Mouse (Mus musculus): Measurements from ENCODE around the gene Nrgn. TPM values are rescaled to one million over a fixed set of nuclear protein-coding genes. Genes with fewer than 3 reads are reported as not detected.

Gene Nrgn
- polyA plus RNA-seq, 1 experiment from 2014 or later, result 1.3 TPM

DNA sequence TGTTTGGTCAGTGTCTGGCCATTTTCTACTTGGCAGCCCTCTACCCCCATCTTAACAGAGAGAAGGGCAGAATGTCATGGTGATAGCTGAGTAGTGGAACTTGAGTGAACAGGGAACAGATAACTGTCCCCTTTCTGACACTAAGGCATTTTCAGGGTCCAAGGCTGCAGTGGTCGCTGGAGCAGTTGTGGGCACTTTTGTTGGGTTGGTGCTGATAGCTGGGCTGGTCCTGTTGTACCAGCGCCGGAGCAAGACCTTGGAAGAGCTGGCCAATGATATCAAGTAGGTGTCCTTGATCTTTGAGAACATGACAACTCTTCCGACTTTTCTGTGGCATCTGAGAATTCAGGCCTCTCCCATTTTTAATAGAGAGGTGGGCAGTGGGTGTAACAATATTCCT lies 15.9 kb downstream of the Nrgn start:
- 83% methylated on average over 4 of the region's 4 CpGs for WGBS
- Histone ChIP-seq H3K4me1 (peaks cover 3% of the 10 kb centered on the region; the same call in 1 of the 2 replicates), H3K27ac (replicated peaks) (no peak overlapping the region), H3K9me3 (replicated peaks) (no peaks in the 10 kb centered on the region), H3K36me3 (no peaks in the 10 kb centered on the region), H3K4me3 (no peak overlapping the region), H3K27me3 (ENCODE audit: low read depth, poor library complexity, severe bottlenecking) (peaks cover 78% of the 10 kb centered on the region)
- no peak for DNase-seq (ENCODE audit: low spot score)

DNA sequence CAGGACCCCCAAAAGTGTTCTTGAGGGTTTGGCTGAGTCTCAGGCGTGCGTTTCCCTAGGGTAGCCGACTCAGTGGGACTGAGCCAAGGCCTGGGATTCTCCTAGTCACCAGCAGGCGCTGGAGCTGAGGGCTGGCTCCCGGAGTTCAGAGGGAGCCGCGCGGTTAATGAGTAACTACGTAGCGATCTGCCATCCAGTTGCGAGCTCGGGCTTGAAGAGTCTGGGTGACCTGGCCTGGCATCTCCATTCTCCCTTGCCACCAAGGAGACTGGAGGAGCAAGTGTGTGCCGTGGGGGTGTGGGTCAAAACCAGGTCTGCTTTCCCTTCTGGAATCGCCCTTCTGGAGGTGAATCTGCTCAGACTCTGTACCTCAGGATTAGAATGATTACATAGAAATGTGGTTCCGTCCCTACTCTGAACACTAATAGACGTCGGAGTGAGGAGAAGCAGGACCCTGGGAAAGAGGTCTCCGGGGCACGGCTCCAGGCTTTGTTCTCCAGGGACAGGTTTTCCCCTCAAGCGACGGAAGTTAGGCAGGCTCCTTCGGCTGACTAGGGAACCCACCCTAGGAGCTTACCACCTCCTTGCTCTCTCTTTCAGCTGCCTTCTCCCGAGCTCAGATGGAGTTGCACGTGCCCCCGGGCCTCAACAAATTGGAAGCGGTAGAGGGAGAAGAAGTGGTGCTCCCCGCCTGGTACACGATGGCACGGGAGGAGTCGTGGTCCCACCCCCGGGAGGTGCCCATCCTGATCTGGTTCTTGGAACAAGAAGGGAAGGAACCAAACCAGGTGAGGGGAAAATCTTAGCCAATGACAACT lies 21.6 kb downstream of the Nrgn start:
- DNase-seq (ENCODE audit: low spot score), result peak; percentile 67
- peak overlapping the region; percentile 46; the same call in 1 of the 2 replicates for H3K27ac ChIP-seq (replicated peaks)
- peaks cover 85% of the 10 kb centered on the region for H3K27me3 ChIP-seq (ENCODE audit: low read depth, poor library complexity, severe bottlenecking)
- peaks cover 38% of the 10 kb centered on the region for H3K4me1 ChIP-seq
- peaks cover 5% of the 10 kb centered on the region for H3K36me3 ChIP-seq
- WGBS, result 2% methylated on average over 31 of the region's 31 CpGs
- peak overlapping the region; percentile 50 for H3K4me3 ChIP-seq
- 0 out of 2 replicates have a peak, but pooled peaks cover 1% of the 10 kb centered on the region for H3K9me3 ChIP-seq (replicated peaks)

DNA sequence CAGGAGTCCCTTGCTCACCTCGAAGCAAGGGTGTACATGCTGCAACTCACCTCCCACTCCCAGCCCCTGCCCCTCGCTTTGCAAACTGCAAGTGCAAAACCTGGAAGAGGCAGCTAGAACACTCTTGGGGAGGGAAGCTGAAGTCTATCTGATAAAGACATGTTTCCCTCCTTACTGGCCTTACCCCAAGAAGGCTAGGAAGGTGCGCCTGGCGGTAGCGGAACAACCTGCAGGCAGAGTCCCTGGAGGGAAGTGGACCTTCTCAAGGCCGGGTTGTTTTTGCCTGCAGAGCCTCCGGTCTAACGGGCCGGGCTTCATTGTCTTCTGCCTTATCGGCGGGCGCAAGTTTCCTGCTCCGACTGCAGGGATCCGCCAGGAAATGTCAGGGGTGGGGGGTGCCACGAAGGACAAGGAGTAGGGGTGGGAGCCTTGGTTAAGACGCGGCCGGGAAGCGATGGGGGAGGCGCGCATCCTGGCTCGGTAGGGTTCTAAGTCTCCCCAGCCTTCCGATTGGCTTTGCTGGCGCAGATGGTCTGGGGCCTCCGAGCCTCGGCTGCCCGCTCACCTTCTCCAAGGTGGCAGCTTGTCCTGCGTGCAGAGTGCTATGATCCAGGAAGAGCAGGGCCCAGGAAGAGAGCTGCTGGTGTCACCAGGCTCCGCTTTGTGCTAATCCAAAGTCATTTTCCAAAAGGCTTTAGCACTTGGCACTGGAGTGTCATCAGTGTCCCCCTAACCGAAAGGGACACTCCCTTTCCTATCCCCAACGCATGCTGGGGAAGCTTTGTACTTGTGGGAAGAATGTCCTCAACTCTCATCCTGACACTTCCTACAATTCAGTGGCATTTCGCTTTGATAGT lies 22.4 kb downstream of the Nrgn start:
- Histone ChIP-seq H3K36me3 (peaks cover 13% of the 10 kb centered on the region), H3K27ac (replicated peaks) (no peak overlapping the region; the same call in 1 of the 2 replicates), H3K4me1 (peaks cover 38% of the 10 kb centered on the region), H3K9me3 (replicated peaks) (0 out of 2 replicates have a peak, but pooled peaks cover 3% of the 10 kb centered on the region), H3K27me3 (ENCODE audit: low read depth, poor library complexity, severe bottlenecking) (peaks cover 93% of the 10 kb centered on the region), H3K4me3 (peak overlapping the region; percentile 50)
- peak; percentile 54 for DNase-seq (ENCODE audit: low spot score)
- WGBS, result 1% methylated on average over 32 of the region's 32 CpGs

DNA sequence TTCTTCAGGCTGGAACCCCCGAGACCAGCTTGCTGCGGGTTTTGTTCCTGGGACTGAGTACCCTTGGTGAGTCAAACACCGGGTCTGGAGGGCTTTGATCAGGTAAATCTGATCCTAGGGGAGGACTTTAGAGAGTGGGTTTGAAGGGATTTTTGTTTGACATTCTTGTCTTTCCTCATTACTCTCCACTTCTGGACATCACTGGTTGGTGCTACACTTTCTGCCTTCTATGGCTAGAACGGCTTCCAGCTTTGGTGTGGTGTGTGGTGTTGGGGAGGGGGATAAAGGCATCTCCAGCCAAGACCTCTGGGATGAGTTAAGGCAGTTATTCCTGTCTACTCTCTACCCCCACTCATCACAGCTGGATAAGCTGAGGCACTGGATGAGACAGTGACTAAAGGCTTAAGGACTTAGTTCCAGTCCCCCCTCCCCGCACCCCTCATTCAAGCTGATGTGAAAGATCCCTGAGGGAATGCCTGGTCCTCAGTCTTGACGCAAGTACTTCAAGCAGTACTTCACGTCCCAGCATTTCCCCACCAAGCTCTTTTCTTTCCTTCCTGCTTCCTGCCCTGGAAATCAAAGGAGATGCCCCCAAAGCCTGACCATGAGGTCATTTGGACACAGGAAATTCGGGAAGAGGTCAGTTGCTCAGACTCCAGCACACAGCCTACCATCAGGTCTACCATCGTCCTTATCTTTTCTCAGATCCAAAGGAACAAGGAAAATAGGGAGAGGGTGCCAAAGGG lies 24.3 kb downstream of the Nrgn start:
- DNase-seq (ENCODE audit: low spot score), result peak; percentile 19
- H3K9me3 ChIP-seq (replicated peaks), result 0 out of 2 replicates have a peak, but pooled peaks cover 3% of the 10 kb centered on the region
- H3K36me3 ChIP-seq, result peaks cover 31% of the 10 kb centered on the region
- peak overlapping the region; percentile 50 for H3K4me3 ChIP-seq
- WGBS, result 11% methylated on average over 9 of the region's 9 CpGs
- H3K27me3 ChIP-seq (ENCODE audit: low read depth, poor library complexity, severe bottlenecking), result peaks cover 91% of the 10 kb centered on the region
- H3K27ac ChIP-seq (replicated peaks), result no peak overlapping the region
- H3K4me1 ChIP-seq, result peaks cover 38% of the 10 kb centered on the region

DNA sequence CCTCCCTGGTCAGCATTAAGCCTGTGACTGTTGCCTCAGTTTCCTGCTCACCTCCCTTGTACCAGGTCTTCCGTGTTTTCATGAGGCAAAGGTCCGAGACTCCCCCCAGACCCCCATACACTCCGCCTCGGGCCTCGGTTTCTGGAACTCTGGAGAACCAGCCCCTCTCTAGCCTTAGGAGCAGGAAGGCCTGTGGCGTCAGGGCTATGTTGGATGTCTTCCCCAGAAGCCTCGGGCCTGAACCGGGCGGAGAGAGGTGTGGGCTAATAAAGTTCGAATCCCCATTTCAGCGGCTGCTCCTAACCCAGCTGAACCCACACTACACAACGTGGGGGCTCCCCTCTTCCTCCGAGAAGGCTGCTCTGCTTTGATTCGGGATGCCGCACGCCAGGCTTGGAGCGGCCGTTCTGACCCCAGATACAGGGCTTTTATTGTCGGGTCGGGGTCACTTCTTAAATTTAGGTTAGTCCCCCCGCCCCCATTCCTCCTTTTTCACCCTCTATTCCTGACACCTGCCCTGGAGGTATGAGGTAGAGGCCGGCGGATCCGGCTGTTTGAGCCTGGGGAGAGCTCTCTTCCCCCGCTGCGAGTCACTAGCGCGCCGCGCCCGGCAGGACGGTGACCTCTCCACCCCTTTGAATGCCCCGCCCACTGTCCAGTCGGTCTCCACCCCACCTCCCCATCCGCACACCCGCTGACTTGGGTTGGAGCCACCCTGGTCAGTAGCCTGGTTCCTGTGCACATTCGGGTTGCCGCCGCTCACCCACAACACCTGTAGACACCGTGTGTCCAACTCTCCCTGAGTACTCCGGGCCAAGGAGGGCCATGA lies 25.1 kb downstream of the Nrgn start, which contains the start of gene Esam:
TSS of gene Esam (plus strand) at position 683 of the 829 bp plus-strand sequence.
- Histone ChIP-seq H3K36me3 (peaks cover 39% of the 10 kb centered on the region), H3K9me3 (replicated peaks) (0 out of 2 replicates have a peak, but pooled peaks cover 3% of the 10 kb centered on the region), H3K27me3 (ENCODE audit: low read depth, poor library complexity, severe bottlenecking) (peaks cover 83% of the 10 kb centered on the region), H3K27ac (replicated peaks) (no peak within 1 kb of the TSS), H3K4me3 (peak within 1 kb of the TSS; percentile 50), H3K4me1 (peaks cover 38% of the 10 kb centered on the region)
- peak; percentile 44 for DNase-seq (ENCODE audit: low spot score)
- WGBS, result 2% methylated on average over 41 of the region's 41 CpGs

DNA sequence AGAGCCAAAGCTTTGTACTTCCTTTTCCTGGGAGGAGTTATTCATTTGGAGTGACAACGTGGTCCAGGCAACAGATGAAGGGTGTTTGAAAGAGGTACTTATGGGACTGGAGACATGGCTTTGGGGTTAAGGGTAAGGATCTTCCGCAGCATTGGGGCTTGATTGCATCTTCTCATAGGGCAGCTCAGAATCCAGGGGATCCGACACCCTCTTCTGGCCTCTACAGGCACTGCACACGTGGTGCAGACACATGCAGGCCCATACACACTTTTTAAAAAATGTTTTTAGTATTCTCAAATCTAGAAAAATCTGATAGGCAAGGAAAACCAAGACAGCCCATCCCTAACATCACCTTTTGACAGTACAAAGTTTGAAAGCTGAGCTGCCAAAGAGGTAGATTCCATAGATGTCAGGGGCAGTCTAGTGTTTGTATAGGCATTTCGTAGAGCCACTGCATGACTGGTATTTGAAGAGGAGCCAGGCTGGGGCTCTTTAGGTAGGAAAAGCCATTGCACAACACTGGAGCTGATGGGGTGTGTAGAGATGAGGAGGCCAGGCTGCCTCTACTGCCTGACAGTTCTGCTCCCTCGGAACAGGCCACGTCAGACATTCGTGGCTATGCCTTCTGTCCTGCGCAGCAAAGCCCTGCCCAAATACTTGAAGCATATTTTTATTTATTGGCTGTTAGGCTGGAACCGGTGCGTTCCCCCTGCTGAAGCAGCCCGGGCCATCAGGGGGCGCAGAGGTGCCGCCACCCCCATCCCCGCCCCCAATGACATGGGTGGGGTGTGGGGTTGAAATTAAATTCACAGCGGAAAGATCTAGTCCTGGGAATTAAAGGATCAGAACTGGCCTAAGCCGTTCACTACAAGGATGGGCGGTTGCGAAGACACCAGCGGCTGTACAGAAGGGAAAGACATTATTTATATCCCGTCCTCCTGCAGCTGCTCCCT lies 26.0 kb downstream of the Nrgn start:
- peaks cover 48% of the 10 kb centered on the region for H3K36me3 ChIP-seq
- peaks cover 38% of the 10 kb centered on the region for H3K4me1 ChIP-seq
- peak; percentile 34 for DNase-seq (ENCODE audit: low spot score)
- 0 out of 2 replicates have a peak, but pooled peaks cover 3% of the 10 kb centered on the region for H3K9me3 ChIP-seq (replicated peaks)
- peak overlapping the region; percentile 36 for H3K4me3 ChIP-seq
- H3K27me3 ChIP-seq (ENCODE audit: low read depth, poor library complexity, severe bottlenecking), result peaks cover 74% of the 10 kb centered on the region
- H3K27ac ChIP-seq (replicated peaks), result no peak overlapping the region
- 24% methylated on average over 21 of the region's 21 CpGs for WGBS

DNA sequence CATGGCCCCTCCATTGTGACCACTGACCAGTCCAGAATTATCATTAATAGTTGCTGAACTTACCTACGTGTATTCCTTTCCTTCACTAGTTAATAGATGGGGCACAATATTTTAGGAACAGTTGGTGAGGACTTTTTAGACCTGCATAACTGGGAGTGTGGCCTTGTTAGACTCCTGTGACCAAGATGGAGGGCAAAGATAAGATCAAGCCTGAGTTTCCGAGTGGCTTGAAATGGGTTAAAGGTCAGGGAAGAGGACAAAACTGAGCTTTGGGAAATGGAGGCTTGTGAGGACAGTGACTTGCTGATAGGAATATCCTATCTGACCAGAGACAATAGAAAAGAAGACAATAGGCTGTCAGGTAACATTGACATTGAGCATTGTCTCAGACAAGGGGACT lies 27.2 kb downstream of the Nrgn start:
- Histone ChIP-seq H3K27ac (replicated peaks) (no peak overlapping the region), H3K9me3 (replicated peaks) (0 out of 2 replicates have a peak, but pooled peaks cover 3% of the 10 kb centered on the region), H3K27me3 (ENCODE audit: low read depth, poor library complexity, severe bottlenecking) (peaks cover 61% of the 10 kb centered on the region), H3K4me1 (peaks cover 28% of the 10 kb centered on the region), H3K36me3 (peaks cover 59% of the 10 kb centered on the region), H3K4me3 (no peak overlapping the region)
- WGBS, result 92% methylated on average over 2 of the region's 2 CpGs
- no peak for DNase-seq (ENCODE audit: low spot score)

DNA sequence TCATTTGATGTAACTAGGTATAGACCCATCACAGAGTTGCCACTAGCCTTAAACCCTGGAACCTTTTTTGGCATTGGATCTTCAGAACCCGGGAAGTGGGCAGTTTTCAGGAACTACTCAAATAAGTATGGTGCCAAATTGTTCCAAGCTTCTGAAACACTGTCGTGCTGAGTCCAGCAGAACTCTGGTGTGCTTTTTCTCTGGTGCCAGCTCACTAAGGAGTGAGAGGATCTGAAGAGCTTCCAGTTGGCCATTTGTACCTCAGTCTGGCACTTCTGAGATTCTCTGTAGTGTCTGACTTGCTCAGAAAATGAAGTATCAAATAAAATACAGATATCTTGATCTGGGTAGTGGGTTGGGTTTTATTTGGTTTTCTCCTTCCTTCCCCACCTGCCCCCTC lies 32.7 kb downstream of the Nrgn start:
- no peak for DNase-seq (ENCODE audit: low spot score)
- Histone ChIP-seq H3K4me1 (no peaks in the 10 kb centered on the region), H3K9me3 (replicated peaks) (no peaks in the 10 kb centered on the region), H3K36me3 (peaks cover 62% of the 10 kb centered on the region), H3K27me3 (ENCODE audit: low read depth, poor library complexity, severe bottlenecking) (peaks cover 6% of the 10 kb centered on the region; the same call in 1 of the 2 replicates), H3K4me3 (no peak overlapping the region), H3K27ac (replicated peaks) (no peak overlapping the region)
- WGBS, result 84% methylated on average over 2 of the region's 2 CpGs

DNA sequence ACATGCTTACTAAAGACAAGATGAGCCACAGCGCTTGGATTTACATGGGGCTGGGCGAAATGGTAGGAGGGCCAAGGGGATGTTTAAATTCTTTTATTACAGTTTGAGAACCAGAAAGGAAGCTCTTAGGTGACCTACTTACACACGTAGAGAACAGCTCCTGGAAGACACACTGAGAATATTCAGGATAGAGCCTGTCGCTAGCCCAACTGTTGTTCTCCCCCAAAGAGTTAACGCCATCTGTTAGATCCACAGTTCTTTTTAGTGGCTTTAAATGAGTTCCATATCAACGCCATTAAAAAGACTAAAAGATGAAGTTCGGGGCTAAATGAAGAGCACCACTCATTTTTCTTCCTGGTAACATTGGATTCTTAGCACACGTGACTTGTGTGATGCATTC lies 33.7 kb downstream of the Nrgn start:
- no peak for DNase-seq (ENCODE audit: low spot score)
- Histone ChIP-seq H3K27ac (replicated peaks) (no peak overlapping the region), H3K36me3 (peaks cover 53% of the 10 kb centered on the region), H3K4me3 (no peak overlapping the region), H3K27me3 (ENCODE audit: low read depth, poor library complexity, severe bottlenecking) (no peaks in the 10 kb centered on the region), H3K4me1 (no peaks in the 10 kb centered on the region), H3K9me3 (replicated peaks) (no peaks in the 10 kb centered on the region)
- WGBS, result 94% methylated on average over 8 of the region's 8 CpGs

DNA sequence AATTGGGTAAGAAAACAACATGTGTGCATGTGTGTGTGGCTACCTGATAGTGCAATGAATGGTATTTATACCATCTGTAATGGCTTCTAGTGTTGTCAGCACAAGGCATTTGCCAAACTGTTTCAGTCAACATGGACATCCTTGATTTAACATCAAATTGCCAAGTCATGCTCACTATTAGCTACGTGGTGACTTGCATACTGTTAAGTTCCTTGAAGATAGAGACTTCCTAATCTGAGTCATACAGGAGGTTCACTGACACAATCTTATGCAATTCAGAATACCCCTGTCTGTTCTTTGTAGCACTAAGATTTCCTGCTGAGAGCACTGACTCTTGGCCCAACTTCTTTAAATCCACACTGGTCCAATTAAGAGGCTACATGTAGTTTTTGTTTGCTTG lies 35.2 kb downstream of the Nrgn start:
- WGBS, result 74% methylated on average over 1 of the region's 1 CpGs
- Histone ChIP-seq H3K4me3 (no peak overlapping the region), H3K27ac (replicated peaks) (no peak overlapping the region), H3K36me3 (peaks cover 38% of the 10 kb centered on the region), H3K4me1 (no peaks in the 10 kb centered on the region), H3K9me3 (replicated peaks) (no peaks in the 10 kb centered on the region), H3K27me3 (ENCODE audit: low read depth, poor library complexity, severe bottlenecking) (no peaks in the 10 kb centered on the region)
- DNase-seq (ENCODE audit: low spot score), result no peak

DNA sequence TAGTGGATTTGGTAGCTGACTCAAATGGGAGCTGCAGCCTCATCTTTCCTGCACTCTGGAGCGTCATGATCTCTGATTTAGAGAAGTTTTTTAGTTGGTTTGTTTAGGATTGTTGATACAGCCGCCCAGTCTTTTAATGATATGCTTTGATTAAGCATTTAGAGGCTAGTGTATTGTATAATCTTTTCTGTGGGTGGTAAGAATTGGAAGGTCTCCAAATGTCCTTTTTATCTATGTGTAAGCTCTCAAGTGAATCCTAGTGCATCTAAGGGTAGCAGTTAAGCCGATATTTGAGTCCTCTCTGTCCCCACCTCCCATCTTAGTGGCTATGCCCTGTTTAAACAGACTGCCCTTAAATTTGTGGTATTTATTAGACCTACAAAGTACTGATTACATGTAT lies 38.2 kb downstream of the Nrgn start:
- 87% methylated on average over 3 of the region's 3 CpGs for WGBS
- Histone ChIP-seq H3K36me3 (peaks cover 9% of the 10 kb centered on the region), H3K27me3 (ENCODE audit: low read depth, poor library complexity, severe bottlenecking) (no peaks in the 10 kb centered on the region), H3K9me3 (replicated peaks) (no peaks in the 10 kb centered on the region), H3K4me3 (no peak overlapping the region), H3K4me1 (no peaks in the 10 kb centered on the region), H3K27ac (replicated peaks) (no peak overlapping the region)
- DNase-seq (ENCODE audit: low spot score), result no peak
